Mouse (Mus musculus): Measurements from ENCODE around the gene Ccdc122. TPM values are rescaled to one million over a fixed set of nuclear protein-coding genes. Genes with fewer than 3 reads are reported as not detected.

Ccdc122 gene
- polyA plus RNA-seq, 1 experiment: 2.5 TPM

GRCm38 (mm10) chr14:77024499-77024898, 12.1 kb upstream of the Ccdc122 start:
- H3K4me3 ChIP-seq (ENCODE audit: control insufficient read depth, low read depth, low read length): no peak overlapping the region
- H3K4me1 ChIP-seq (ENCODE audit: control insufficient read depth, insufficient read depth, low read length): no peaks in the 10 kb centered on the region
- TF ChIP-seq POLR2A (IDR thresholded peaks at IDR 0.05; ENCODE audit: control insufficient read depth, low read depth, low read length): no peak
- TF ChIP-seq CTCF (IDR thresholded peaks at IDR 0.05; ENCODE audit: control insufficient read depth, insufficient read depth, insufficient replicate concordance, low read depth, low read length): no peak
- no peaks in the 10 kb centered on the region for H3K36me3 ChIP-seq (ENCODE audit: control insufficient read depth, insufficient read depth, low read length)
- no peaks in the 10 kb centered on the region for H3K27me3 ChIP-seq (ENCODE audit: control insufficient read depth, insufficient read depth, low read length)
- no peak overlapping the region for H3K27ac ChIP-seq (ENCODE audit: control insufficient read depth, insufficient read depth, low read depth, low read length)

- H3K4me1 ChIP-seq (ENCODE audit: control insufficient read depth, insufficient read depth, low read length): no peaks in the 10 kb centered on the region
- H3K27me3 ChIP-seq (ENCODE audit: control insufficient read depth, insufficient read depth, low read length): no peaks in the 10 kb centered on the region
- TF ChIP-seq POLR2A (IDR thresholded peaks at IDR 0.05; ENCODE audit: control insufficient read depth, low read depth, low read length): no peak
- TF ChIP-seq CTCF (IDR thresholded peaks at IDR 0.05; ENCODE audit: control insufficient read depth, insufficient read depth, insufficient replicate concordance, low read depth, low read length): no peak
- no peak overlapping the region for H3K27ac ChIP-seq (ENCODE audit: control insufficient read depth, insufficient read depth, low read depth, low read length)
- no peak overlapping the region for H3K4me3 ChIP-seq (ENCODE audit: control insufficient read depth, low read depth, low read length)
- no peaks in the 10 kb centered on the region for H3K36me3 ChIP-seq (ENCODE audit: control insufficient read depth, insufficient read depth, low read length)
Measured at GRCm38 (mm10) chr14:77029319-77030054, 7.1 kb upstream of the Ccdc122 start.

- Histone ChIP-seq H3K36me3 (ENCODE audit: control insufficient read depth, insufficient read depth, low read length) (no peaks in the 10 kb centered on the region), H3K4me1 (ENCODE audit: control insufficient read depth, insufficient read depth, low read length) (0 out of 2 replicates have a peak, but pooled peaks cover 2% of the 10 kb centered on the region), H3K27ac (ENCODE audit: control insufficient read depth, insufficient read depth, low read depth, low read length) (no peak overlapping the region), H3K4me3 (ENCODE audit: control insufficient read depth, low read depth, low read length) (no peak overlapping the region), H3K27me3 (ENCODE audit: control insufficient read depth, insufficient read depth, low read length) (no peaks in the 10 kb centered on the region)
- TF ChIP-seq CTCF (IDR thresholded peaks at IDR 0.05; ENCODE audit: control insufficient read depth, insufficient read depth, insufficient replicate concordance, low read depth, low read length) (no peak), POLR2A (IDR thresholded peaks at IDR 0.05; ENCODE audit: control insufficient read depth, low read depth, low read length) (no peak)
Measured at GRCm38 (mm10) chr14:77030808-77031207, 5.8 kb upstream of the Ccdc122 start.

DNA sequence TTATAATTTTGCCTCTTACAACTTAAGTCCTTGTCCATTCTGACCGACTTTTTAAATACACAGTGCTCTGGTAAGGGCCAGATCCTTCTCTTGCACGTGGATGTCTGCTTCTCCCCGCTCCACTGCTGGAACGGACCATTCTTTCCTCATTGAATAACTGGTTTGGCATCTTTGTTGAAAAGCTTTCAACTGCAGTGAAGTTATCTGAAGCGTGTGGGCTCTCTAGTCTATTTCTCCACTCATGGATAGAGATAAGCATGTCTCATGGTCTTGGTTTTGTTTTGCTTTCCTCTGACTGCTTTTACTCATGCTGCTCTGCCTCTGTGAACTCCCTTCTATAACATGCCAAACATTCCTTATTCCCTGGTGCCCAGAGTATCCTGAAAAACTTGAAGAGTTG, 4.1 kb upstream of the Ccdc122 start:
- Histone ChIP-seq H3K27me3 (ENCODE audit: control insufficient read depth, insufficient read depth, low read length) (no peaks in the 10 kb centered on the region), H3K4me1 (ENCODE audit: control insufficient read depth, insufficient read depth, low read length) (peaks cover 5% of the 10 kb centered on the region; the same call in 1 of the 2 replicates), H3K4me3 (ENCODE audit: control insufficient read depth, low read depth, low read length) (no peak overlapping the region), H3K27ac (ENCODE audit: control insufficient read depth, insufficient read depth, low read depth, low read length) (no peak overlapping the region), H3K36me3 (ENCODE audit: control insufficient read depth, insufficient read depth, low read length) (no peaks in the 10 kb centered on the region)
- no peak for TF ChIP-seq CTCF (IDR thresholded peaks at IDR 0.05; ENCODE audit: control insufficient read depth, insufficient read depth, insufficient replicate concordance, low read depth, low read length)
- no peak for TF ChIP-seq POLR2A (IDR thresholded peaks at IDR 0.05; ENCODE audit: control insufficient read depth, low read depth, low read length)

- no peaks in the 10 kb centered on the region for H3K27me3 ChIP-seq (ENCODE audit: control insufficient read depth, insufficient read depth, low read length)
- H3K4me1 ChIP-seq (ENCODE audit: control insufficient read depth, insufficient read depth, low read length): peaks cover 5% of the 10 kb centered on the region; the same call in 1 of the 2 replicates
- H3K4me3 ChIP-seq (ENCODE audit: control insufficient read depth, low read depth, low read length): no peak overlapping the region
- no peak for TF ChIP-seq POLR2A (IDR thresholded peaks at IDR 0.05; ENCODE audit: control insufficient read depth, low read depth, low read length)
- TF ChIP-seq CTCF (IDR thresholded peaks at IDR 0.05; ENCODE audit: control insufficient read depth, insufficient read depth, insufficient replicate concordance, low read depth, low read length): no peak
- no peak overlapping the region for H3K27ac ChIP-seq (ENCODE audit: control insufficient read depth, insufficient read depth, low read depth, low read length)
- H3K36me3 ChIP-seq (ENCODE audit: control insufficient read depth, insufficient read depth, low read length): no peaks in the 10 kb centered on the region
Measured at GRCm38 (mm10) chr14:77033391-77033790, 3.2 kb upstream of the Ccdc122 start.

- TF ChIP-seq POLR2A (IDR thresholded peaks at IDR 0.05; ENCODE audit: control insufficient read depth, low read depth, low read length) (no peak), CTCF (IDR thresholded peaks at IDR 0.05; ENCODE audit: control insufficient read depth, insufficient read depth, insufficient replicate concordance, low read depth, low read length) (no peak)
- Histone ChIP-seq H3K36me3 (ENCODE audit: control insufficient read depth, insufficient read depth, low read length) (no peaks in the 10 kb centered on the region), H3K27ac (ENCODE audit: control insufficient read depth, insufficient read depth, low read depth, low read length) (no peak overlapping the region)
Measured at GRCm38 (mm10) chr14:77034175-77034915, 2.2 kb upstream of the Ccdc122 start.

GRCm38 (mm10) chr14:77034970-77035369, 1.6 kb upstream of the Ccdc122 start:
- no peaks in the 10 kb centered on the region for H3K36me3 ChIP-seq (ENCODE audit: control insufficient read depth, insufficient read depth, low read length)
- no peak for TF ChIP-seq CTCF (IDR thresholded peaks at IDR 0.05; ENCODE audit: control insufficient read depth, insufficient read depth, insufficient replicate concordance, low read depth, low read length)
- TF ChIP-seq POLR2A (IDR thresholded peaks at IDR 0.05; ENCODE audit: control insufficient read depth, low read depth, low read length): no peak
- peaks cover 5% of the 10 kb centered on the region; the same call in 1 of the 2 replicates for H3K4me1 ChIP-seq (ENCODE audit: control insufficient read depth, insufficient read depth, low read length)
- H3K27me3 ChIP-seq (ENCODE audit: control insufficient read depth, insufficient read depth, low read length): no peaks in the 10 kb centered on the region
- no peak overlapping the region for H3K4me3 ChIP-seq (ENCODE audit: control insufficient read depth, low read depth, low read length)
- no peak overlapping the region for H3K27ac ChIP-seq (ENCODE audit: control insufficient read depth, insufficient read depth, low read depth, low read length)

More at GRCm38 (mm10) chr14:77034175-77034915, 2.2 kb upstream of the Ccdc122 start:
- no peaks in the 10 kb centered on the region for H3K27me3 ChIP-seq (ENCODE audit: control insufficient read depth, insufficient read depth, low read length)
- H3K4me1 ChIP-seq (ENCODE audit: control insufficient read depth, insufficient read depth, low read length): peaks cover 5% of the 10 kb centered on the region; the same call in 1 of the 2 replicates
- H3K4me3 ChIP-seq (ENCODE audit: control insufficient read depth, low read depth, low read length): no peak overlapping the region
